Mouse (Mus musculus) forebrain, postnatal 0 days (tissue): ENCODE measurements around the gene Trak2. TPM values are rescaled to one million over a fixed set of nuclear protein-coding genes. Genes with fewer than 3 reads are reported as not detected.
"Not testable (repeated sequence)": the region's sequence is repeated elsewhere in the genome, so short reads cannot be mapped to it uniquely, and the experiment has no call there.

Experiments
- ATAC-seq: fragments of 200-750 bp; cut with Nextera tagmentation; 2 replicates; pipeline ENCODE4 v1.8.0; 2017; ENCODE audit warnings: mild to moderate bottlenecking, moderate library complexity
- DNase-seq: peaks from one replicate; pipeline ENCODE4 v3.0.0-alpha.2; 2015
- H3K27ac ChIP-seq: fragments of 300-500 bp; sonication (generic); 2 replicates; pipeline ENCODE4 v1.5.1; 2014; ENCODE audit warnings: low read depth, mild to moderate bottlenecking, antibody characterized with exemption, low read length, moderate library complexity, mixed read lengths
- H3K27me3 ChIP-seq: fragments of 300-500 bp; sonication (generic); 2 replicates; pipeline ENCODE4 v1.6.1; 2014; ENCODE audit warnings: mild to moderate bottlenecking, low read length, mixed read lengths; ENCODE audit not compliant: insufficient read depth
- H3K36me3 ChIP-seq: fragments of 300-500 bp; sonication (generic); 2 replicates; pipeline ENCODE4 v1.6.1; 2014; ENCODE audit warnings: mild to moderate bottlenecking, moderate library complexity; ENCODE audit not compliant: insufficient read depth
- H3K4me1 ChIP-seq: fragments of 300-500 bp; sonication (generic); 2 replicates; pipeline ENCODE4 v1.6.1; 2014; ENCODE audit warnings: antibody characterized with exemption; ENCODE audit not compliant: insufficient read depth
- H3K4me2 ChIP-seq: fragments of 300-500 bp; sonication (generic); 2 replicates; pipeline ENCODE4 v1.6.1; 2014; ENCODE audit warnings: low read depth, mild to moderate bottlenecking, moderate library complexity
- H3K4me3 ChIP-seq: fragments of 300-500 bp; sonication (generic); 2 replicates; pipeline ENCODE4 v1.5.1; 2014; ENCODE audit warnings: low read depth, low read length, mixed read lengths
- H3K9ac ChIP-seq: fragments of 300-500 bp; sonication (generic); 2 replicates; pipeline ENCODE4 v1.6.1; 2014; ENCODE audit warnings: mild to moderate bottlenecking
- H3K9me3 ChIP-seq: fragments of 300-500 bp; sonication (generic); 2 replicates; pipeline ENCODE4 v1.6.1; 2016; ENCODE audit warnings: low read length
- CTCF ChIP-seq: sonication (generic); IDR thresholded peaks from 2 replicates; pipeline ENCODE4 v1.5.1; 2016; ENCODE audit warnings: antibody characterized with exemption, control low read depth, low read depth
- WGBS: fragments of 180-500 bp; shearing (Covaris S2); extraction: QIAGEN DNeasy Blood & Tissue Kit; methylation state at CpG from one replicate; pipeline ENCODE4 v1.1.7; 2014; 5-methylcytosine and 5-hydroxymethylcytosine counted together
- polyA plus RNA-seq: library from polyadenylated mRNA; unstranded; fragments of >200 nt; fragmentation: Nextera tagmentation; extraction: Ambion mirVana; gene quantifications from 2 replicates; pipeline ENCODE4 v1.2.1, GENCODE M21; 2015
- total RNA-seq: library from RNA; depleted of rRNA; stranded (reverse); fragments of >200 nt; gene quantifications from 2 replicates; pipeline ENCODE4 v1.2.3, GENCODE M21; 2014

Gene Trak2
- total and polyA plus RNA-seq, 2 experiments from 2014 or later, result 12.8 to 40.9 TPM

DNA sequence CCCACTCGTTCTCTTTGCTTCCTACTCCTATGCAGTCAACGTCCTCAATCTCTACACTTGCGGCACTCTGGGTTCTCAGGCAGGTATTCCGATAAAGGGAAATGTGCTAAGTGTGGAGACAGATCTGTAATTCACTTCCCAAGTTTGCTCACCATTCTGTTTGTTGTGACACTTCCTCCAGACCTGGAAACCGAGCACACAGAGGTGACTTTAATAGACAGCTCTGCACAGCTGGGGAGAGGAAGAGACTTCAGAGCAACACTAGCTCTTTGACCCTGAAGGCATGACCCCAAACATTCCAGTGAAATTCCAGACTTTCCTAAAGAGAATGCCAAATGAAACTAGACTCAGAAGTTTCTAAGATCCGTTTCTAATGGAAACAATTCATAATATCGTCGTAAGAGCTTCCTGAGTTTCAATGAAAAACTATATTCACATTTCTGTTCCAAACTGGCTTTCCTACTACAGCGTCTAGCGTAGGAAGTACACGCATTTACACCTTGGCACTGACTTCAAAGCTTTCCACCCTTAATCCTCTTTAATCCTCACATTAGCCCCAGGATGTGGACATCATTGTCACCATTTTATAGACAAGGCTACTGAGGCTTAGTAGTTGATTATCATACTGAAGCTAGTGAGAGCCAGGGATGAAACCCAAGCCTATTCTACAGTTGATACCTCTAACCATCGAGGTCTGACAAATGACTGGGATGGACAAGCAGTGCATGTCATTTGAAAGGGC, 11.9 kb downstream of the Trak2 start:
- Histone ChIP-seq H3K4me1 (no peaks in the 10 kb centered on the region), H3K4me3 (no peak overlapping the region), H3K27me3 (no peaks in the 10 kb centered on the region), H3K9me3 (no peaks in the 10 kb centered on the region), H3K27ac (no peak overlapping the region), H3K9ac (no peak overlapping the region), H3K4me2 (no peak overlapping the region), H3K36me3 (no peaks in the 10 kb centered on the region)
- WGBS, result 64% methylated on average over 12 of the region's 12 CpGs
- ATAC-seq, result no peak
- no peak for TF ChIP-seq CTCF
- no peak for DNase-seq

DNA sequence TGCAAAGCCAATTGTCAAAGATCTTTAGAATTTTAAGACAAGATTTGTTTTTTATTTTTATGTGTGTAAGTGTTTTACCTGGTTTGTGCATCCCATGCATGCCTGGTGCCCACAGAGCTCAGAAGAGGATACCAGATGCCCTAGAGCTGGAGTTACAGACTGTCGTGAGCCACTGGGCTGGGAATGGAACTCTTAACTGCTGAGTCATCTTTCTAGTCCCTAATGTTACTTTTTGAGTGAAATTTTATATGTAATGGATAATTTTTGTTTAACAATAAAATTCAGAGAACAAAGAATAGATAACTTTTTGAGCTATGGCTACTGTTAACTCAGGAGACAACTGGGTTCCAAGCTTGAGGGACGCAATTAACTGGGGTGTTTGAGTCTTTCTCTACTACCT, 13.5 kb downstream of the Trak2 start:
- 77% methylated on average over 2 of the region's 2 CpGs for WGBS

DNA sequence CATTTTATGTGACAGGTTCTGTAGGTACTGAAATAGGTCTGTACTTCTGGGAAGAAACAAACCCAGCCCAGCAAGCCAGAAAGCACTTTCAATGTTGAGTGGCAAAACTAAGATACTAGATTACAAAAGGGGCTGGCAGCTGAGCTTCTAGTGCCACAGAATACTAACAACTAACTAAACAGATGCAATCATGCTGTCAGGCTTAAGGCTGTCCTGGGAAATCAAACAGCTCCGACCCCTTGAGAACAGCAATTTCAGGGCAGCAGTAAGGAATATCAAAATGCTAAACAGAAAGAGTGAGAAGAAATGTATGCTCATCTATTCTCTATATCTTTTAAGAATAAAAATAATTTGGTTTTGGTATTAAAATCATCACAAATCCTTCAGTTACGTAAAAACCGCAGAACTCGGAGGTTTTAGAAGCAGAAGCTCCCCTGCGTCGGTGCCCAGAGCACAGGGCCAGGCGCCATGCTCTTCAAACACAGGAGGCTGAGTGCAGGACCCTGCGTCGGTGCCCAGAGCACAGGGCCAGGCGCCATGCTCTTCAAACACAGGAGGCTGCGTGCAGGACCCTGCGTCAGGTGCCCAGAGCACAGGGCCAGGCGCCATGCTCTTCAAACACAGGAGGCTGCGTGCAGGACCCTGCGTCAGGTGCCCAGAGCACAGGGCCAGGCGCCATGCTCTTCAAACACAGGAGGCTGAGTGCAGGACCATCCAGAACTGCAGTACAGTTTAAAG, 14.3 kb downstream of the Trak2 start:
- H3K27ac ChIP-seq, ATAC-seq, H3K27me3 ChIP-seq, DNase-seq, H3K36me3 ChIP-seq, H3K4me2 ChIP-seq, H3K4me1 ChIP-seq, H3K9ac ChIP-seq, H3K4me3 ChIP-seq, H3K9me3 ChIP-seq: not testable (repeated sequence)
- WGBS, result 77% methylated on average over 16 of the region's 16 CpGs

More for the DNA sequence above, 13.5 kb downstream of the Trak2 start:
- Histone ChIP-seq H3K9ac (no peak overlapping the region), H3K27me3 (no peaks in the 10 kb centered on the region), H3K4me2 (no peak overlapping the region), H3K4me3 (no peak overlapping the region), H3K36me3 (no peaks in the 10 kb centered on the region), H3K27ac (no peak overlapping the region), H3K9me3 (no peaks in the 10 kb centered on the region), H3K4me1 (no peaks in the 10 kb centered on the region)
- DNase-seq (no peak), ATAC-seq (no peak)
- TF ChIP-seq CTCF, result no peak

DNA sequence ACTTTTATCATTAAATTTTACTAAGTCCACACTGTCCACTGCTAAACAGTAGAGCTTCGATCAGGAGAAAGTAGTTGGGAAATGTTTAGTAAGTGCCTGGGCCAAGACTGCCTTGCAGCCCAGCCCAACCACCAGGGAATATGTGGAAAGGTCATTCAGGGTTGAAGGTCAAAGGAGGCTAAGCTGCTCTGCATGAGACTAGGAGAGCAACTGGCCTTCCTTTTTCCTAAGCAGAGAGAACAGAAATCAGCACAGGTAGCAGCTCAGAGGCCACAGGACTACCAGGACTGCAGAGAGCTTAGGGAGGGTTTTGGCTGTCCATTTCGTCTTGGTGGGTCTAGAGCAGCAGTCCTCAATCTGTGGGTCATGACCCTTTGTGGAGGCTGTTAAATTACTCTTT, 15.3 kb downstream of the Trak2 start:
- no peak overlapping the region for H3K4me2 ChIP-seq
- no peak overlapping the region for H3K9ac ChIP-seq
- no peak for ATAC-seq
- 60% methylated on average over 2 of the region's 2 CpGs for WGBS
- TF ChIP-seq CTCF, result no peak
- no peak overlapping the region for H3K4me3 ChIP-seq
- no peaks in the 10 kb centered on the region for H3K4me1 ChIP-seq
- no peaks in the 10 kb centered on the region for H3K9me3 ChIP-seq
- DNase-seq, result no peak
- no peaks in the 10 kb centered on the region for H3K27me3 ChIP-seq
- no peaks in the 10 kb centered on the region for H3K36me3 ChIP-seq
- no peak overlapping the region for H3K27ac ChIP-seq

- no peak overlapping the region for H3K9ac ChIP-seq
- H3K4me2 ChIP-seq, result no peak overlapping the region
- no peak for TF ChIP-seq CTCF
- no peaks in the 10 kb centered on the region for H3K4me1 ChIP-seq
- H3K27ac ChIP-seq, result no peak overlapping the region
- H3K9me3 ChIP-seq, result no peaks in the 10 kb centered on the region
- no peaks in the 10 kb centered on the region for H3K27me3 ChIP-seq
- WGBS, result 85% methylated on average over 9 of the region's 9 CpGs
- no peak for DNase-seq
- ATAC-seq, result no peak
- no peak overlapping the region for H3K4me3 ChIP-seq
- H3K36me3 ChIP-seq, result no peaks in the 10 kb centered on the region
Observed at GRCm38 (mm10) chr1:58956229-58956628, 17.0 kb downstream of the Trak2 start.

DNA sequence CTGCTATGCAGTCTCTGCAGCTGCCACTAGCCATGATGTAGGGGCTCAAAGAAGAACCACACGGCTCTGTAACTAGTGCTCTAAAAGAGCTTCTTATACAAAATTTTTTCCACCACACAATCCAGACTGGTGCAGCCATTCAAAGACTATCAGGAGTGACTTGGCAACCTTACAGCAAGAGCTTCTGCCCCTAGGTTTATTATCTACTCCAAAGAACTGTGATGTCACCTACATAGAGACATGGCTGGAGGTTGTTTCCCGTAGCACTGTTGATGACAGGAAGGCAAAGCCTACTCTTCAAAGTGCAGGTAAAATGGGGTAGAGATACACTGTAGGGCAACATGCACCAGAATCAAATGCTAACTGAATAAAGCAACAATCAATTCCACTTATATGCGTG, 17.5 kb downstream of the Trak2 start:
- ATAC-seq, result no peak
- Histone ChIP-seq H3K36me3 (no peaks in the 10 kb centered on the region), H3K27me3 (no peaks in the 10 kb centered on the region), H3K27ac (no peak overlapping the region), H3K9ac (no peak overlapping the region), H3K4me2 (no peak overlapping the region), H3K9me3 (no peaks in the 10 kb centered on the region), H3K4me3 (no peak overlapping the region), H3K4me1 (no peaks in the 10 kb centered on the region)
- no peak for DNase-seq
- WGBS, result 81% methylated on average over 3 of the region's 3 CpGs
- TF ChIP-seq CTCF, result no peak

GRCm38 (mm10) chr1:58954578-58955410, 18.4 kb downstream of the Trak2 start:
- no peak overlapping the region for H3K9ac ChIP-seq
- H3K4me2 ChIP-seq, result no peak overlapping the region
- WGBS, result 79% methylated on average over 8 of the region's 8 CpGs
- DNase-seq (no peak), ATAC-seq (no peak)
- no peaks in the 10 kb centered on the region for H3K9me3 ChIP-seq
- H3K27ac ChIP-seq, result no peak overlapping the region
- no peaks in the 10 kb centered on the region for H3K4me1 ChIP-seq
- H3K4me3 ChIP-seq, result no peak overlapping the region
- TF ChIP-seq CTCF, result no peak
- no peaks in the 10 kb centered on the region for H3K27me3 ChIP-seq
- no peaks in the 10 kb centered on the region for H3K36me3 ChIP-seq
